Mouse (Mus musculus) ES-Bruce4 (cell line): ENCODE data around the gene Mipep.

Experiments
- CTCF ChIP-seq: IDR thresholded peaks from one replicate; pipeline ENCODE4 v1.8.1; 2011; ENCODE audit warnings: low read depth, low read length
- EP300 ChIP-seq: IDR thresholded peaks from 2 replicates; pipeline ENCODE4 v1.6.1; 2011; ENCODE audit warnings: low read depth, low read length; ENCODE audit not compliant: insufficient read depth
- POLR2A ChIP-seq: IDR thresholded peaks from one replicate; pipeline ENCODE4 v1.8.1; 2011; ENCODE audit warnings: low read length; ENCODE audit not compliant: insufficient read depth

GRCm38 (mm10) chr14:60739155-60739554 lies 45.2 kb upstream of the Mipep start:
- TF ChIP-seq CTCF, result no peak
- no peak for TF ChIP-seq EP300
- no peak for TF ChIP-seq POLR2A
